Mouse (Mus musculus) cortical plate, adult 2 months (tissue): Measurements from ENCODE around the gene Erbb4.

Experiments used
- CTCF ChIP-seq: fragments of 200-500 bp; IDR thresholded peaks from 2 replicates; pipeline ENCODE4 v1.5.1; 2011; ENCODE audit warnings: mild to moderate bottlenecking, control low read depth, low read length; ENCODE audit not compliant: insufficient read depth; ENCODE audit errors: extremely low read depth
- POLR2A ChIP-seq: fragments of 200-500 bp; IDR thresholded peaks from 2 replicates; pipeline ENCODE4 v1.6.1; 2011; ENCODE audit warnings: mild to moderate bottlenecking, low read length, control low read depth; ENCODE audit not compliant: insufficient read depth; ENCODE audit errors: extremely low read depth

- TF ChIP-seq CTCF (no peak), POLR2A (no peak)
Observed at GRCm38 (mm10) chr1:68020020-68020419, 1087.8 kb downstream of the Erbb4 start.
